Mouse (Mus musculus) limb, embryonic 14.5 days (tissue): Measurements from ENCODE around the gene Bhlhe40. TPM values are rescaled to one million over a fixed set of nuclear protein-coding genes. Genes with fewer than 3 reads are reported as not detected.

ENCODE experiments used
- ATAC-seq: fragments of 200-750 bp; cut with Nextera tagmentation; 2 replicates; pipeline ENCODE4 v1.8.0; 2017; ENCODE audit warnings: low read depth, moderate number of reproducible peaks, moderate TSS enrichment; ENCODE audit not compliant: low FRiP score
- DNase-seq: peaks from one replicate; pipeline ENCODE4 v3.0.0-alpha.2; 2015; ENCODE audit warnings: low spot score
- H3K27ac ChIP-seq: fragments of 300-500 bp; sonication (generic); replicated peaks from 2 replicates; pipeline ENCODE4 v1.5.1; 2014; ENCODE audit warnings: low read depth, mild to moderate bottlenecking, low read length, moderate library complexity, mixed read lengths
- H3K27me3 ChIP-seq: fragments of 300-500 bp; sonication (generic); 2 replicates; pipeline ENCODE4 v1.6.1; 2014; ENCODE audit warnings: low read length, mixed read lengths; ENCODE audit not compliant: control insufficient read depth, insufficient read depth
- H3K36me3 ChIP-seq: fragments of 300-500 bp; sonication (generic); 2 replicates; pipeline ENCODE4 v1.6.1; 2014; ENCODE audit warnings: mild to moderate bottlenecking, low read length, moderate library complexity, mixed read lengths; ENCODE audit not compliant: control insufficient read depth, insufficient read depth
- H3K4me1 ChIP-seq: fragments of 300-500 bp; sonication (generic); 2 replicates; pipeline ENCODE4 v1.6.1; 2014; ENCODE audit warnings: antibody characterized with exemption, low read length, mixed read lengths; ENCODE audit not compliant: control insufficient read depth, insufficient read depth
- H3K4me2 ChIP-seq: fragments of 300-500 bp; sonication (generic); replicated peaks from 2 replicates; pipeline ENCODE4 v1.6.1; 2014; ENCODE audit warnings: low read depth, mild to moderate bottlenecking, low read length, moderate library complexity; ENCODE audit not compliant: severe bottlenecking
- H3K4me3 ChIP-seq: fragments of 300-500 bp; sonication (generic); replicated peaks from 2 replicates; pipeline ENCODE4 v1.5.1; 2014; ENCODE audit warnings: low read length
- H3K9ac ChIP-seq: fragments of 300-500 bp; sonication (generic); 2 replicates; pipeline ENCODE4 v1.6.1; 2014; ENCODE audit warnings: mild to moderate bottlenecking, low read depth, low read length, moderate library complexity; ENCODE audit not compliant: severe bottlenecking
- H3K9me3 ChIP-seq: fragments of 300-500 bp; sonication (generic); 2 replicates; pipeline ENCODE4 v1.6.1; 2016; ENCODE audit warnings: low read length; ENCODE audit not compliant: control insufficient read depth
- POLR2A ChIP-seq: fragments of 200-500 bp; IDR thresholded peaks from 2 replicates; pipeline ENCODE4 v1.8.0; 2012; ENCODE audit warnings: inconsistent platforms, mild to moderate bottlenecking, moderate library complexity, borderline replicate concordance; ENCODE audit not compliant: insufficient read depth, insufficient read length; ENCODE audit errors: extremely low read depth
- WGBS: fragments of 180-500 bp; shearing (Covaris S2); extraction: QIAGEN DNeasy Blood & Tissue Kit; methylation state at CpG from one replicate; pipeline ENCODE4 v1.1.7; 2014; 5-methylcytosine and 5-hydroxymethylcytosine counted together
- polyA plus RNA-seq, 2 experiments: library from polyadenylated mRNA; depleted of rRNA in 1 of 2; stranded (reverse) in 1 of 2; unstranded in 1 of 2; fragments of >200 nt; fragmentation: Nextera tagmentation in 1 of 2; extraction: Ambion mirVana in 1 of 2; gene quantifications; 2 replicates each; pipeline versions ENCODE4 v1.2.1 to v1.2.3; 2012 to 2014

Bhlhe40 gene
- polyA plus RNA-seq, 2 experiments = 11.9 to 31.7 TPM

- ATAC-seq (no peak), DNase-seq (no peak)
Measured at GRCm38 (mm10) chr6:108666648-108667488, 6.4 kb downstream of the Bhlhe40 start.

GRCm38 (mm10) chr6:108667599-108668021, 7.2 kb downstream of the Bhlhe40 start:
- peak overlapping the region; percentile 62 for H3K4me2 ChIP-seq
- H3K36me3 ChIP-seq = peaks cover 16% of the 10 kb centered on the region
- H3K27ac ChIP-seq = peak overlapping the region; percentile 73
- H3K4me3 ChIP-seq = peak overlapping the region; percentile 31
- H3K27me3 ChIP-seq = no peaks in the 10 kb centered on the region
- H3K9ac ChIP-seq = no peak overlapping the region
- no peak for DNase-seq
- WGBS = 24% methylated on average over 6 of the region's 6 CpGs
- no peak for TF ChIP-seq POLR2A
- ATAC-seq = peak; percentile 14; the same call in 1 of the 2 replicates
- H3K9me3 ChIP-seq = no peaks in the 10 kb centered on the region
- H3K4me1 ChIP-seq = peaks cover 16% of the 10 kb centered on the region

More at GRCm38 (mm10) chr6:108666648-108667488, 6.4 kb downstream of the Bhlhe40 start:
- no peak overlapping the region for H3K4me2 ChIP-seq
- H3K27me3 ChIP-seq = no peaks in the 10 kb centered on the region
- peaks cover 16% of the 10 kb centered on the region for H3K4me1 ChIP-seq
- no peak overlapping the region for H3K27ac ChIP-seq
- WGBS = 79% methylated on average over 12 of the region's 12 CpGs
- TF ChIP-seq POLR2A = no peak
- H3K9ac ChIP-seq = no peak overlapping the region
- H3K4me3 ChIP-seq = no peak overlapping the region
- no peaks in the 10 kb centered on the region for H3K9me3 ChIP-seq
- H3K36me3 ChIP-seq = peaks cover 16% of the 10 kb centered on the region

- Histone ChIP-seq H3K4me2 (peak overlapping the region; percentile 62), H3K27ac (peak overlapping the region; percentile 73), H3K9me3 (no peaks in the 10 kb centered on the region), H3K4me1 (peaks cover 16% of the 10 kb centered on the region), H3K36me3 (peaks cover 16% of the 10 kb centered on the region), H3K9ac (peak overlapping the region; percentile 52), H3K4me3 (peak overlapping the region; percentile 31), H3K27me3 (no peaks in the 10 kb centered on the region)
- no peak for TF ChIP-seq POLR2A
- DNase-seq = peak; percentile 84
- ATAC-seq = peak; percentile 88
- under 1% methylated on average over 30 of the region's 30 CpGs for WGBS
Measured at GRCm38 (mm10) chr6:108668321-108668786, 7.9 kb downstream of the Bhlhe40 start.

- no peak overlapping the region for H3K4me3 ChIP-seq
- WGBS = 78% methylated on average over 3 of the region's 3 CpGs
- H3K36me3 ChIP-seq = peaks cover 8% of the 10 kb centered on the region
- H3K27me3 ChIP-seq = no peaks in the 10 kb centered on the region
- ATAC-seq = no peak
- no peak overlapping the region for H3K4me2 ChIP-seq
- no peaks in the 10 kb centered on the region for H3K9me3 ChIP-seq
- no peak overlapping the region for H3K27ac ChIP-seq
- DNase-seq = no peak
- no peak overlapping the region for H3K9ac ChIP-seq
- TF ChIP-seq POLR2A = no peak
- peaks cover 16% of the 10 kb centered on the region for H3K4me1 ChIP-seq
Measured at GRCm38 (mm10) chr6:108670276-108670675, 9.8 kb downstream of the Bhlhe40 start.

GRCm38 (mm10) chr6:108670821-108671220, 10.4 kb downstream of the Bhlhe40 start:
- 53% methylated on average over 3 of the region's 3 CpGs for WGBS

More at GRCm38 (mm10) chr6:108670821-108671220, 10.4 kb downstream of the Bhlhe40 start:
- Histone ChIP-seq H3K27ac (no peak overlapping the region), H3K4me1 (peaks cover 16% of the 10 kb centered on the region), H3K4me2 (no peak overlapping the region), H3K9ac (no peak overlapping the region), H3K4me3 (no peak overlapping the region), H3K36me3 (peaks cover 3% of the 10 kb centered on the region; the same call in 1 of the 2 replicates), H3K27me3 (no peaks in the 10 kb centered on the region), H3K9me3 (no peaks in the 10 kb centered on the region)
- TF ChIP-seq POLR2A = no peak
- DNase-seq (no peak), ATAC-seq (no peak)
